Mouse (Mus musculus) lung, postnatal 0 days (tissue): ENCODE measurements around the gene Usp24. TPM values are rescaled to one million over a fixed set of nuclear protein-coding genes. Genes with fewer than 3 reads are reported as not detected.
"Not testable (repeated sequence)": the region's sequence is repeated elsewhere in the genome, so short reads cannot be mapped to it uniquely, and the experiment has no call there.

Experiments
- ATAC-seq: fragments of 200-750 bp; cut with Nextera tagmentation; 2 replicates; pipeline ENCODE4 v1.8.0; 2017; ENCODE audit warnings: moderate library complexity
- DNase-seq: peaks from one replicate; pipeline ENCODE4 v3.0.0-alpha.2; 2016; ENCODE audit warnings: low spot score
- H3K27ac ChIP-seq: fragments of 300-500 bp; sonication (generic); 2 replicates; pipeline ENCODE4 v1.5.1; 2014; ENCODE audit warnings: antibody characterized with exemption, mild to moderate bottlenecking, low read length, mixed read lengths
- H3K27me3 ChIP-seq: fragments of 300-500 bp; sonication (generic); replicated peaks from 2 replicates; pipeline ENCODE4 v1.6.1; 2014; ENCODE audit warnings: low read length, mixed read lengths; ENCODE audit not compliant: insufficient read depth
- H3K36me3 ChIP-seq: fragments of 300-500 bp; sonication (generic); 2 replicates; pipeline ENCODE4 v1.6.1; 2014; ENCODE audit warnings: low read length, mixed read lengths; ENCODE audit not compliant: insufficient read depth
- H3K4me1 ChIP-seq: fragments of 300-500 bp; sonication (generic); 2 replicates; pipeline ENCODE4 v1.6.1; 2014; ENCODE audit warnings: antibody characterized with exemption, low read depth, low read length, mixed read lengths; ENCODE audit not compliant: insufficient read depth
- H3K4me2 ChIP-seq: fragments of 300-500 bp; sonication (generic); replicated peaks from 2 replicates; pipeline ENCODE4 v1.6.1; 2014; ENCODE audit warnings: low read depth, mild to moderate bottlenecking, low read length, moderate library complexity, mixed read lengths
- H3K4me3 ChIP-seq: fragments of 300-500 bp; sonication (generic); 2 replicates; pipeline ENCODE4 v1.5.1; 2014; ENCODE audit warnings: low read depth, low read length
- H3K9ac ChIP-seq: fragments of 300-500 bp; sonication (generic); replicated peaks from 2 replicates; pipeline ENCODE4 v1.6.1; 2014; ENCODE audit warnings: low read depth, mild to moderate bottlenecking
- H3K9me3 ChIP-seq: fragments of 300-500 bp; sonication (generic); 2 replicates; pipeline ENCODE4 v1.6.1; 2016; ENCODE audit warnings: low read length, mixed read lengths
- CTCF ChIP-seq: IDR thresholded peaks from 2 replicates; pipeline ENCODE4 v1.5.1; 2016; ENCODE audit warnings: antibody characterized with exemption, mild to moderate bottlenecking
- EP300 ChIP-seq: IDR thresholded peaks from 2 replicates; pipeline ENCODE4 v1.6.1; 2016; ENCODE audit warnings: antibody characterized with exemption, mild to moderate bottlenecking, control low read depth
- WGBS: fragments of 180-500 bp; shearing (Covaris S2); extraction: QIAGEN DNeasy Blood & Tissue Kit; methylation state at CpG from one replicate; pipeline ENCODE4 v1.1.7; 2014; 5-methylcytosine and 5-hydroxymethylcytosine counted together
- polyA plus RNA-seq: library from polyadenylated mRNA; unstranded; fragments of >200 nt; fragmentation: Nextera tagmentation; extraction: Ambion mirVana; gene quantifications from 2 replicates; pipeline ENCODE4 v1.2.1, GENCODE M21; 2015

Usp24 gene
- polyA plus RNA-seq, 1 experiment from 2014 or later, result 6.3 TPM

GRCm38 (mm10) chr4:106347664-106348063, 31.7 kb downstream of the Usp24 start:
- Histone ChIP-seq H3K36me3 (peaks cover 18% of the 10 kb centered on the region; the same call in 1 of the 2 replicates), H3K27me3 (no peaks in the 10 kb centered on the region), H3K4me2 (no peak overlapping the region), H3K4me3 (no peak overlapping the region), H3K27ac (no peak overlapping the region), H3K9ac (no peak overlapping the region), H3K9me3 (no peaks in the 10 kb centered on the region), H3K4me1 (no peaks in the 10 kb centered on the region)
- ATAC-seq, result no peak
- WGBS, result 94% methylated on average over 1 of the region's 1 CpGs
- no peak for DNase-seq
- TF ChIP-seq EP300, result no peak
- TF ChIP-seq CTCF, result no peak

- H3K9me3 ChIP-seq, H3K4me2 ChIP-seq, H3K9ac ChIP-seq, H3K27me3 ChIP-seq, DNase-seq, H3K36me3 ChIP-seq, H3K4me3 ChIP-seq, H3K27ac ChIP-seq, ATAC-seq, H3K4me1 ChIP-seq: not testable (repeated sequence)
- 88% methylated on average over 2 of the region's 2 CpGs for WGBS
Measured at GRCm38 (mm10) chr4:106355025-106355424, 39.0 kb downstream of the Usp24 start.

GRCm38 (mm10) chr4:106370013-106370412, 54.0 kb downstream of the Usp24 start:
- DNase-seq, result no peak
- 73% methylated on average over 6 of the region's 6 CpGs for WGBS
- no peaks in the 10 kb centered on the region for H3K4me1 ChIP-seq
- ATAC-seq, result no peak
- H3K27ac ChIP-seq, result no peak overlapping the region
- TF ChIP-seq CTCF (no peak), EP300 (no peak)
- no peak overlapping the region for H3K4me3 ChIP-seq
- H3K36me3 ChIP-seq, result peaks cover 13% of the 10 kb centered on the region
- H3K9ac ChIP-seq, result no peak overlapping the region
- H3K9me3 ChIP-seq, result no peaks in the 10 kb centered on the region
- no peak overlapping the region for H3K4me2 ChIP-seq
- H3K27me3 ChIP-seq, result no peaks in the 10 kb centered on the region

DNA sequence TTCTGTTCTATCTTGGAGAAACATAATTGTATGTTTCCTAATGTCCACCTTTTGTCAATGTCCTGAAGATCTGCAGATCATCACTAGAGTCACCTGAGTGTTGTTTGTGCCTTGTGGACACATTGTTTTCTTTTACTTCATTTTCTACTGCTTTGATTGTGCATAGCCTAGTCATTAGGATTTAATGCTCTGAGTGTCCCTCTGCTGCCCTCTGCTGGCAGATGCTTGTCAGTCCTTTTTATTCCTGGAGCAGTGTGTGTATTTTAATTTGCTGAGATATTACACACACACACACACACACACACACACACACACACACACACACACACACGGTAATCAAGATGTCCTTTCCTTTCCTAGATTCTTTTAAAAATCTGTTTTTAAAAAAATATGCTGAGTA, 59.8 kb downstream of the Usp24 start:
- Histone ChIP-seq H3K9ac (no peak overlapping the region), H3K4me2 (no peak overlapping the region), H3K4me1 (no peaks in the 10 kb centered on the region), H3K36me3 (peaks cover 27% of the 10 kb centered on the region), H3K27ac (no peak overlapping the region), H3K9me3 (no peaks in the 10 kb centered on the region), H3K27me3 (no peaks in the 10 kb centered on the region), H3K4me3 (no peak overlapping the region)
- TF ChIP-seq EP300, result no peak
- peak; percentile 91 for TF ChIP-seq CTCF
- ATAC-seq (no peak; the same call in 1 of the 2 replicates), DNase-seq (peak; percentile 80)
- WGBS, result 42% methylated on average over 1 of the region's 1 CpGs

DNA sequence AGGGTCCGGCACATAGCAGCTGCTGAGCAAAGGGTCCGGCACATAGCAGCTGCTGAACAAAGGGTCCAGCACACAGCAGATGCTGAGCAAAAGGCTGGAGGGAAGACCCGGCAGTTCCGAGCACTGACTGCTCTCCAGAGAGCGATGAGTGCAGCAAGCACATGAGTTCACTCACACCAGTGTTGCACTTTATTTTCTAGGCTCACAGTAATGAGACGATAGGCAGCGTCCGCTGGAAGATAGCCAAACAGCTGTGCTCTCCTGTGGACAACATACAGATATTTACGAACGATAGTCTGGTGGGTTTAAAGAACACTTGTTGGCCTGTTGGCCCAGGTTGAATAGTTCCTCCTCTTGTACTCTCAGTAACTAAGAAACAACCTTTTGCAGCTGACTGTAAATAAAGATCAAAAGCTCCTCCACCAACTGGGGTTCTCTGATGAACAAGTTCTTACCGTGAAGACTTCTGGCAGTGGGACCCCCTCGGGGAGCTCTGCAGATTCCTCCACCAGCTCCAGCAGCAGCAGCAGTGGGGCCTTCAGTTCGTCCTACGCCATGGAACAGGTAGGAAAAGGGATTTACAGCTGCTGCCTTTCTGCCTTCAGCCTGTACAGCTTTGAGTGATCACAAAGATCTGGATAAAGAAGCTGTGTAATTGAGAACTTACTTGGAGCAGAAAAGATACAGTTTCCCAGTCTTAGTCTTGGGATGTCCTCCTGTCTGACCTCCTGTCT, 63.0 kb downstream of the Usp24 start:
- Histone ChIP-seq H3K27me3 (no peaks in the 10 kb centered on the region), H3K27ac (no peak overlapping the region), H3K36me3 (peaks cover 44% of the 10 kb centered on the region), H3K9ac (no peak overlapping the region), H3K9me3 (no peaks in the 10 kb centered on the region), H3K4me2 (no peak overlapping the region), H3K4me1 (no peaks in the 10 kb centered on the region), H3K4me3 (no peak overlapping the region)
- ATAC-seq (no peak), DNase-seq (no peak)
- no peak for TF ChIP-seq CTCF
- no peak for TF ChIP-seq EP300
- WGBS, result 72% methylated on average over 14 of the region's 14 CpGs

DNA sequence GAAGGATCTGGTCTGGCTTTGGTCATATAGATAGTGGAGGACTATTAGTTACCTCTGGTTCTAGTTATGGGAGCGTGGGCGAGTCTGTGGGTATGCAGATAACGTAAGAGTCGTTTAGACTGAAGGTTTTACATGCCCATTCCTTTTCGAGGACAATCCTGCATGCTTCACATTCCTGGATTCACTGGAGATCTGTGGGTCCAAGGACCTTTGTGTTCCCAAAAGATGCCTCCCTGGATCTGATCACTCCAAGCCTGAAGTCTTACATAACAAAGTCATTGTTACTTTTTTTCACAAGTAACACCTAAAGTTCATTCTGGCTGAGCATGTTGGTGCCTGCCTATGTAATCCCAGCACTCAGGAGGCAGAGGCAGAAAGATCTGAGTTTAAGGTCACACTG, 65.1 kb downstream of the Usp24 start:
- no peaks in the 10 kb centered on the region for H3K27me3 ChIP-seq
- no peak overlapping the region for H3K4me3 ChIP-seq
- H3K27ac ChIP-seq, result no peak overlapping the region
- no peaks in the 10 kb centered on the region for H3K9me3 ChIP-seq
- H3K9ac ChIP-seq, result no peak overlapping the region
- 83% methylated on average over 5 of the region's 5 CpGs for WGBS
- DNase-seq (no peak), ATAC-seq (no peak)
- H3K4me2 ChIP-seq, result no peak overlapping the region
- TF ChIP-seq CTCF, result no peak
- TF ChIP-seq EP300, result no peak
- no peaks in the 10 kb centered on the region for H3K4me1 ChIP-seq
- H3K36me3 ChIP-seq, result peaks cover 59% of the 10 kb centered on the region

- H3K4me2 ChIP-seq, result no peak overlapping the region
- peaks cover 43% of the 10 kb centered on the region for H3K36me3 ChIP-seq
- WGBS, result 77% methylated on average over 3 of the region's 3 CpGs
- no peaks in the 10 kb centered on the region for H3K27me3 ChIP-seq
- peak; percentile 72 for DNase-seq
- ATAC-seq, result peak; percentile 76
- no peak overlapping the region for H3K9ac ChIP-seq
- TF ChIP-seq EP300 (no peak), CTCF (no peak)
- H3K4me3 ChIP-seq, result no peak overlapping the region
- no peaks in the 10 kb centered on the region for H3K9me3 ChIP-seq
- no peaks in the 10 kb centered on the region for H3K4me1 ChIP-seq
- no peak overlapping the region for H3K27ac ChIP-seq
Measured at GRCm38 (mm10) chr4:106389908-106390307, 73.9 kb downstream of the Usp24 start.
